17 mouse cellular contexts compared by ENCODE assay signal in genomic region chr2:105810286-105810685, GRCm38 (mm10).
"Had no signal": no experiment of that assay in that cellular context is flagged by ENCODE, and none has a peak within 500 bp of the region (broad histone marks: within the 10 kb centered on the region; RNA-seq: fewer than 3 reads in every experiment).

No protein-coding gene starts in this region.

- H3K36me3 ChIP-seq: neural tube, embryonic 12.5 days; neural tube, embryonic 13.5 days; neural tube, embryonic 15.5 days; stomach, embryonic 15.5 days had no signal

- H3K9me3 ChIP-seq: neural tube, embryonic 12.5 days; neural tube, embryonic 13.5 days; neural tube, embryonic 15.5 days; stomach, embryonic 15.5 days had no signal

- H3K4me1 ChIP-seq: neural tube, embryonic 12.5 days; neural tube, embryonic 13.5 days; neural tube, embryonic 15.5 days; stomach, embryonic 15.5 days had no signal

- H3K4me3 ChIP-seq: neural tube, embryonic 12.5 days; neural tube, embryonic 13.5 days; neural tube, embryonic 15.5 days; stomach, embryonic 15.5 days had no signal

- H3K4me2 ChIP-seq: neural tube, embryonic 12.5 days; neural tube, embryonic 13.5 days; neural tube, embryonic 15.5 days; stomach, embryonic 15.5 days had no signal

- DNase-seq: retina, postnatal 1 day; right cerebral cortex, adult 18-20 months; right cerebral cortex, postnatal 14 days; right cerebral cortex, postnatal 25 days; right cerebral cortex, postnatal 4 days; spleen, adult 18-20 months; thymus, adult 18-20 months; thymus, adult 2 months; thymus, postnatal 14 days; thymus, postnatal 25 days; thymus, postnatal 36 days; thymus, postnatal 4 days had no signal

- H3K27ac ChIP-seq: neural tube, embryonic 12.5 days; neural tube, embryonic 13.5 days; neural tube, embryonic 15.5 days; stomach, embryonic 15.5 days; stomach, postnatal 0 days had no signal

- H3K27me3 ChIP-seq: neural tube, embryonic 12.5 days; neural tube, embryonic 13.5 days; neural tube, embryonic 15.5 days; stomach, embryonic 15.5 days had no signal

- H3K9ac ChIP-seq: neural tube, embryonic 12.5 days; neural tube, embryonic 13.5 days; neural tube, embryonic 15.5 days; stomach, embryonic 15.5 days had no signal
